Mouse (Mus musculus): ENCODE data around the gene Dlg3.

The Dlg3 gene

DNA sequence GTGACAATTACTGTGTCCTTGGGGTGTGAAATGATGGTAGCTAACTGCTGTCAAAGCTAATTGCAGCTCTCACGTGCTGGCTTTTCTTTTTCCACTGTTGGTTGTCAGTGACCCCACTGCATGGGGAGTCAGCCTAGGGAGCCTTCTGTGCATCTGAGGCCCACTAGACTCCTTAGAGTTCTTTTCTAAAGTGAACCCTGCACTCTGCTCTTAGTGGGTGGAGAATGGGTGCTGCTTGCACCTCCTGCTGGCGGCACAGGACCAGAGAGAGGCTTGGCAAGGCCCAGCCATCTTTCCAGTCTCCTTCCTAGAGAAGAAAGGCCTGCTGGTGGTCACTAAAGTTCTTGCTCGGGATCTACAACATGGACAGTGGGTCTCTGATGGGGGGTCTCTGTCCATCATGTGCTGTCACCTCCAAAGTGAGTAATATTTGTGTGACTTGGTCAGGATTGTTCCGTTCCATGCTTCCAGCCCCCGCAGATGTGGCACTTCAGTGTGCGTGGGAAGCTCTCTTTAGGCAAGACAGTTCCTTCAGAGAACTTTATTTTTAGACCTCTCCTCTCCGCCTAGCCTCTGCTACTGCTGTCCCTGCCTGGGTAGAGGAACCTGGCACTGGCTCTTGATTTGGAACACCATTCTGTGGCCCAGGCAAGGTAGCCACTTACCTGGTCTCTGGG lies 30.5 kb downstream of the Dlg3 start:
- no peak for DNase-seq

DNA sequence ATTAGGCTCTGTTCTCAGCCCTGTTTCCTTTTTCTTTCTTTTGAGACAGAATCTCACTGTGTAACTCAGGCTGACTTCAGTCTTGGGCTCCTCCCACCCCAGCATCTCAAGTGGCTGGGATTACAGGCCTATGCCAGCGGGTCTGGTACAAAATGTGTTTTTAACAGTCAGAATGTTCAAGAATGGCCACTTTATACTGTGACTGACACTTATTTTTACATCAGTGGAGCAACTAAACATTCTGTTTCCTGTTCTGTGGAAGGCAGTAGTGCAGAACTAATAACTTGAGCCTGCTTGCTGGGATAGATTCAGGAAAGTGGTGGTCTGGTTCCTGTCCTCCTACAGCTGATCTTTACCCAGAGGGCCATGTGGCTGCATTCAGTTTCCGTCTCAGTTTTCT lies 33.1 kb downstream of the Dlg3 start:
- DNase-seq: peak; percentile 21

DNA sequence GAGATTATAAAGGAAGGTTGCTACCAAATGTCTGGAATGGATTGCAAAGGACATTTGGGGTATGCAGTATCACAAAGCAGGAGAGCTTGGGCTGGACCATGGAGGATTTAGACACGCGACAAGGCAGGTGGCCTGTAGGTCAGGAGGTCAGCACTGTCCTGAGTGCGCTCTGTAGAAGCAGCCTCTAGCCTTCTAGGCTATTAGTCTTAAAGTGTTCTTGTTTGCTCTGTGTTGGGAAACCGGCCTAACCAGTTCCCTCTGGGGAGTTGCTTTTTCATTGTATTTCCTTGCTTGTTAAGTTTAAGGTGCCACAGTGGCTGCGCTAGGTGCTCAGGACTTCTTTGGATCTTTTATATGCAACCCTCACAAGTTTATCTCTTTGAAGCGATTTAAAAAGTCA lies 34.5 kb downstream of the Dlg3 start:
- peak; percentile 23 for DNase-seq

DNA sequence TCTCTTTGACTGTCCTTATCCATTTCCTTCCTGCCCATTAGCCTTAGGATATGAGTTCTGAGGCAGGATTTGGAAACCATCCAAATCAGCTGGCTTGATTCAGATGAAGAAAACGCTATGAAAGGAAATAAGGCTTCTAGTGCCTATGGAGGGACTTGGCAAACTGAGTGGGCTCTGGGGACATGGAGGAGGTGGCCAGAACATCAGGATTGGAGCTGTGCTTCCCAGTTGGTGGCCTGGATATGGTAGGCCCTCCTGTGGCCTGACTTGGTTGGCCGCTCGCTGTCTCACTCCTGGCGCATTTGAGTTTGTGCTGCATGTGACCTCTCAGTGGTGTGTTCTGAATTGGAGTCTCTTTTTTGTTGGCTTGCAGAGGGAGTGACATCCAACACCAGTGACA lies 43.6 kb downstream of the Dlg3 start:
- peak; percentile 3 for DNase-seq

DNA sequence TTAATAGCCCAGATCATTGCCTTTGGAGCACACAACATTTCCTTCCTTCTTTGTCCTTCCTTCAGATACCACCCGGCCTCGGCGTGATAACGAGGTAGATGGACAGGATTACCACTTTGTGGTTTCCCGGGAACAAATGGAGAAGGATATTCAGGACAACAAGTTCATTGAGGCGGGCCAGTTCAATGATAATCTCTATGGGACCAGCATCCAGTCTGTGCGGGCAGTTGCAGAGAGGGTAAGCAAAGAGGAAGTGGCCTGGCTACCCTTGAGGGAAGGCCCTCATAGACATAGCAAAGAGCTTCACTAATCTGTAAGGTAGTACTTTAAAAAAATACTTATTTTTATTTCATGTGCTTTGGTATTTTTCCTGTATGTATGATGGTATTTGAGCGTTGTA lies 46.6 kb downstream of the Dlg3 start:
- no peak for DNase-seq

DNA sequence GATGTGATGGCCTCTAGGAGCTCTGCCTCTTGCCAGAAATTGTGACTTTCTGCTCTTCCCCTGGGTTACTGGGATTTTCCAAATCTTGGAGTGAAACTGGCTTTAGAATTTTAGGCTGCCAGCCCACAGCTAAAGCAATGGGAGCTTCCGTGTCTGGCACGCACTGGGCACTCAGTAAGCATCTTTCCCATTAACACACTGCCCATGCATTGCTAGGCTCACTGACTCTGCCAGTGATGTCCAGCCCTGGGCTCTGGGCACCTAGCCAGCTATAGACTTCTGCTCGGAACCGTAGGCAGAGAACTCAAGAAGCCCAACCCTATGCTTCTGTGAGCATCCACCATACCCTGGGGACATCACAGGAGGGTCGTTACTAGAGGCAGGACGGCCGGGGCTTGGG lies 48.2 kb downstream of the Dlg3 start:
- no peak for DNase-seq

DNA sequence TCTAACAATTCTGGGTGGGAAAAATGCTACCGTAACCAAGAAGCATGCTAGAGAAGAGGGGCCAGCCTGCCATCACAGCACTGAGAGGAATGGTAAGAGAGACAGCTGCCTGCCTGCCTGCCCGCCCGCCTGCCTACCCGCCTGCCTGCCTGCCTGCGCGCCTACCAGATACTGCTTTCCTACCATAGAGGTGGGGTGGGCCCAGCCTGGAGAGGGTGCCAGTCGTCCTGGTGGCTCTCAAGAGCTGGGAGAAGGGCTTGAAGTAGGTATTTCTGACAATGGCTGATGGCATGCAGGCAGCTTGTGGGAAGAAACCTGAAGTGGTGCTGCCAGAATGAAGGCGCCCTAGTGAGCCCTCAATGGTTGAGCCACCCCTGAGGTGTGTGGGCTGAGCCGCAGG lies 51.2 kb downstream of the Dlg3 start:
- DNase-seq: peak; percentile 5

DNA sequence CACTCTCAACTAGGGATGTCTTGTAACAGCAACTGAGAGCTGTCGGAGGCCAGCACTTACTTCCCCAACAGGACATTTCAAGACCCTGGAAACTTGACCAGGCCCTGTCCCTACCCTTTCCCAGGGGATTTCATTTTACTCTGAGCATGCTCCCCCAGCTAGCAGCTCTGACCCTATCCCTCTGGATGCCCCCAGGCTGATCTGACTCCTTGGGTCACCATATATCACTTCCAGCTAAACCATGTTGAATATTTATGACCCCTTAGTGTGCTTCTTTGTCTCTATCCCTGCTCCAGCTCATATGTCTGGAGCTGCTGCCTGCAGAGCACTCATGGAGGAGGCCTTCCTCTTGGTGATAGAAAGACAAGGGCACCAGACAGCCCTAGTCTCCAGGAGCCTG lies 53.6 kb downstream of the Dlg3 start:
- DNase-seq: no peak

DNA sequence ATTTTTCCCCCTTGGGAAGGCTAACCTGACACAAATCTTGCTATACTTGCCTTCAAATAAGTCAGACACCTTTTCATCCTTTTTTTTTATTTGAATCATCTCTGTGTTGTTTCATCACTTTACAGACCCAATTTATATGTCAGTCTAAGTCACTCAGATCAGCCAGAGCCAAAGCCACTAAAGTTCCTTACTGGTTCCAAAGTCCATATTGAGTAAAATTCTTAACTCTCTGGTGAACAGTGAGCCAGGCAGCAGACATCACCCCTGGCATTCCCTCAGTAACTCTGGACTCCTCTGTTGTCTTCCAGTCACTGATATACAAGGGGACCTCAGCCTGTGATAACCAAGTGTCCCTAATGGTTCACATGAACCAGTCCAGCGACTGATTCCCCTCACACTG lies 58.0 kb downstream of the Dlg3 start:
- no peak for DNase-seq

DNA sequence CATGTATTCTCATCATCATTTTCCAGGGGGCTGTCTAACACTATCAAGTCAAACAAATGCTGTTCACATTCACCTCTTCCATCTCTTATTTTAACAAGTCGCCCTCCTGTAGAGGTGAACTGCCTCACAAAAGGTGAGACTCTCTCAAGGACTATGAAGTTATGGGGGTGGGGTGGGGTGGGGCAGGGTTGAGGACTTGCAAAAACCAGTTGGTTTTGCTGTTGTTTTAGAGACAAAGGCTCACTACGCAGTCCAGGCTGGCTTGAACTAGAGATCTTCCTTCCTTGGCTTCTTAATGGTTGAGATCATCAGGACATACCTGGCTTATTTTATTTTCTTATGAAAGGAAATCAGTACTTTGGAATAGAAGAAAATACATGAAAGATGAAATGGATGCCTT lies 65.3 kb downstream of the Dlg3 start:
- DNase-seq: no peak

DNA sequence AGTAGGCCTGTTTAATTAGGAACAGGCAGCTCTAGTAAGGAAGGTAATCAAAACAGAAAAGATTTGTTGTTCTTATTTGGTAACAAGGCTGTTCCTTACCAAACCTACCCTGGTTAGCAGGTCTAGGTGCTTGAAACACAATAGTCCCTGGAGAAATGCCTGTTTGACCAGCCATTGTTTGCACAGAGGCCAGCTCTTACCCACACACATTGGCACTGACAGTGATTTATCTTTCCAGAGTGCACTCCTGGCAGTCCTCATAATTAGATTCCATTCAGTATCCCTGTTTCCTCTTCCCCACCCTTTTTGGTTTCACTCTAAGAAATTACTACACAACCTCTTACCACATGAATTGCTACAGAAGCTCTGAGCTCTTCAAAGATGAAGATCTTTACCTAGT lies 71.7 kb downstream of the Dlg3 start:
- no peak for DNase-seq

Data from lung, postnatal 10 days (tissue).